Mouse (Mus musculus) liver, embryonic 14.5 days (tissue): Measurements from ENCODE around the gene Rbpms2.

Experiments
- CTCF ChIP-seq: IDR thresholded peaks from 2 replicates; pipeline ENCODE4 v1.5.1; 2016; ENCODE audit warnings: antibody characterized with exemption, low read depth, control low read depth
- EP300 ChIP-seq: IDR thresholded peaks from 2 replicates; pipeline ENCODE4 v1.6.1; 2016; ENCODE audit warnings: antibody characterized with exemption, low read depth

DNA sequence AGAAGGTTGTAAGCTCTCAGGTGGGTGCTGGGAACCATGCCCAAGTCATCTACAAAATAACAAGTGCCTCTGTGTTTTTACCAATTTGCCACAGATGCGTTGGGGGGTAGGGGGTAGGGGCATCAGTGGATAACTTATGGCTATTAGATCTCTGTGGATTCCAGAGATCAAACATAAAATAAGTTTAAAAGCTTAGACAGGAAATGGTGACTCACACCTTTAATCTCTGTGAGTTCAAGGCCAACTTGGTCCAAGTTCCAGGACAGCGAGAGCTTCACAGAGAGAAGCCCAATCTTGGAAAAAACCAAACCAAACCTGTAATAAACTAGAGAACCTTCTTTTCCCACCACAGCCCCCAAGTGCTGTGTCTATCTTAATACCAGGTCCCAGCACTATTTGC lies 17.3 kb downstream of the Rbpms2 start:
- TF ChIP-seq CTCF (no peak), EP300 (no peak)
